Mouse (Mus musculus) midbrain, embryonic 14.5 days (tissue): ENCODE results near the gene Fxr2. TPM values are rescaled to one million over a fixed set of nuclear protein-coding genes. Genes with fewer than 3 reads are reported as not detected.

ENCODE experiments used
- ATAC-seq: fragments of 200-750 bp; cut with Nextera tagmentation; 2 replicates; pipeline ENCODE4 v1.8.0; 2017; ENCODE audit warnings: moderate number of reproducible peaks, moderate library complexity; ENCODE audit not compliant: low FRiP score, low TSS enrichment
- DNase-seq: peaks from one replicate; pipeline ENCODE4 v3.0.0-alpha.2; 2015
- H3K27ac ChIP-seq: fragments of 300-500 bp; sonication (generic); replicated peaks from 2 replicates; pipeline ENCODE4 v1.5.1; 2014; ENCODE audit warnings: mild to moderate bottlenecking, low read depth, low read length, moderate library complexity
- H3K27me3 ChIP-seq: fragments of 300-500 bp; sonication (generic); 2 replicates; pipeline ENCODE4 v1.6.1; 2014; ENCODE audit warnings: low read length, control low read depth, mixed read lengths; ENCODE audit not compliant: control insufficient read depth, insufficient read depth
- H3K36me3 ChIP-seq: fragments of 300-500 bp; sonication (generic); 2 replicates; pipeline ENCODE4 v1.6.1; 2014; ENCODE audit warnings: low read length, control low read depth; ENCODE audit not compliant: control insufficient read depth, insufficient read depth
- H3K4me1 ChIP-seq: fragments of 300-500 bp; sonication (generic); 2 replicates; pipeline ENCODE4 v1.6.1; 2014; ENCODE audit warnings: mild to moderate bottlenecking, antibody characterized with exemption, low read length, control low read depth; ENCODE audit not compliant: control insufficient read depth, insufficient read depth
- H3K4me2 ChIP-seq: fragments of 300-500 bp; sonication (generic); 2 replicates; pipeline ENCODE4 v1.6.1; 2014; ENCODE audit warnings: mild to moderate bottlenecking, low read length, moderate library complexity
- H3K4me3 ChIP-seq: fragments of 300-500 bp; sonication (generic); replicated peaks from 2 replicates; pipeline ENCODE4 v1.5.1; 2014; ENCODE audit warnings: low read depth, low read length
- H3K9ac ChIP-seq: fragments of 300-500 bp; sonication (generic); replicated peaks from 2 replicates; pipeline ENCODE4 v1.6.1; 2014; ENCODE audit warnings: mild to moderate bottlenecking, low read length, moderate library complexity
- H3K9me3 ChIP-seq: fragments of 300-500 bp; sonication (generic); 2 replicates; pipeline ENCODE4 v1.6.1; 2016; ENCODE audit warnings: low read length, control low read depth, mixed read lengths; ENCODE audit not compliant: control insufficient read depth
- WGBS: fragments of 180-500 bp; shearing (Covaris S2); extraction: QIAGEN DNeasy Blood & Tissue Kit; methylation state at CpG from one replicate; pipeline ENCODE4 v1.1.7; 2014; 5-methylcytosine and 5-hydroxymethylcytosine counted together
- polyA plus RNA-seq: library from polyadenylated mRNA; unstranded; fragments of >200 nt; fragmentation: Nextera tagmentation; extraction: Ambion mirVana; gene quantifications from 2 replicates; pipeline ENCODE4 v1.2.1, GENCODE M21; 2014

Fxr2 gene
- polyA plus RNA-seq, 1 experiment from 2014 or later: 35.9 TPM

GRCm38 (mm10) chr11:69592799-69593198 lies 40.0 kb upstream of the Fxr2 start:
- WGBS: 93% methylated on average over 4 of the region's 4 CpGs
- Histone ChIP-seq H3K4me2 (no peak overlapping the region), H3K9ac (no peak overlapping the region), H3K9me3 (no peaks in the 10 kb centered on the region), H3K27me3 (no peaks in the 10 kb centered on the region), H3K36me3 (peaks cover 42% of the 10 kb centered on the region), H3K27ac (no peak overlapping the region), H3K4me1 (no peaks in the 10 kb centered on the region), H3K4me3 (no peak overlapping the region)
- no peak for ATAC-seq
- DNase-seq: no peak

- no peak overlapping the region for H3K4me2 ChIP-seq
Measured at GRCm38 (mm10) chr11:69594853-69595252, 37.9 kb upstream of the Fxr2 start.

GRCm38 (mm10) chr11:69599436-69599835 lies 33.4 kb upstream of the Fxr2 start:
- Histone ChIP-seq H3K9ac (no peak overlapping the region; the same call in 1 of the 2 replicates), H3K27ac (0 out of 2 replicates have a peak overlapping the region, but pooled peaks have one; percentile 37)

More at GRCm38 (mm10) chr11:69594853-69595252, 37.9 kb upstream of the Fxr2 start:
- H3K36me3 ChIP-seq: peaks cover 24% of the 10 kb centered on the region
- H3K4me3 ChIP-seq: no peak overlapping the region
- no peaks in the 10 kb centered on the region for H3K9me3 ChIP-seq
- no peak overlapping the region for H3K27ac ChIP-seq
- no peaks in the 10 kb centered on the region for H3K4me1 ChIP-seq
- H3K9ac ChIP-seq: no peak overlapping the region
- no peaks in the 10 kb centered on the region for H3K27me3 ChIP-seq
- ATAC-seq: no peak
- DNase-seq: no peak
- WGBS: 98% methylated on average over 6 of the region's 6 CpGs

GRCm38 (mm10) chr11:69600098-69600497 lies 32.7 kb upstream of the Fxr2 start:
- peaks cover 17% of the 10 kb centered on the region for H3K36me3 ChIP-seq
- H3K9me3 ChIP-seq: no peaks in the 10 kb centered on the region
- H3K9ac ChIP-seq: no peak overlapping the region
- DNase-seq (peak; percentile 69), ATAC-seq (no peak)
- peaks cover 25% of the 10 kb centered on the region for H3K4me1 ChIP-seq
- 0 out of 2 replicates have a peak overlapping the region, but pooled peaks have one; percentile 22 for H3K27ac ChIP-seq
- H3K4me2 ChIP-seq: no peak overlapping the region
- WGBS: 9% methylated on average over 6 of the region's 6 CpGs
- no peak overlapping the region for H3K4me3 ChIP-seq
- no peaks in the 10 kb centered on the region for H3K27me3 ChIP-seq

More at GRCm38 (mm10) chr11:69599436-69599835, 33.4 kb upstream of the Fxr2 start:
- no peak overlapping the region for H3K4me2 ChIP-seq
- DNase-seq: no peak
- no peak overlapping the region for H3K4me3 ChIP-seq
- WGBS: 9% methylated on average over 9 of the region's 9 CpGs
- H3K4me1 ChIP-seq: peaks cover 20% of the 10 kb centered on the region
- H3K27me3 ChIP-seq: no peaks in the 10 kb centered on the region
- ATAC-seq: no peak
- peaks cover 20% of the 10 kb centered on the region for H3K36me3 ChIP-seq
- H3K9me3 ChIP-seq: no peaks in the 10 kb centered on the region

- Histone ChIP-seq H3K36me3 (peaks cover 17% of the 10 kb centered on the region), H3K9me3 (no peaks in the 10 kb centered on the region), H3K4me1 (peaks cover 30% of the 10 kb centered on the region), H3K27ac (no peak overlapping the region), H3K27me3 (no peaks in the 10 kb centered on the region), H3K4me2 (no peak overlapping the region), H3K9ac (no peak overlapping the region), H3K4me3 (no peak overlapping the region)
- no peak for DNase-seq
- ATAC-seq: no peak
- WGBS: 88% methylated on average over 3 of the region's 3 CpGs
Measured at GRCm38 (mm10) chr11:69601768-69602167, 31.0 kb upstream of the Fxr2 start.

- Histone ChIP-seq H3K4me1 (peaks cover 30% of the 10 kb centered on the region), H3K4me2 (peak overlapping the region; percentile 98), H3K9ac (no peak overlapping the region), H3K4me3 (0 out of 2 replicates have a peak overlapping the region, but pooled peaks have one; percentile 3), H3K9me3 (no peaks in the 10 kb centered on the region), H3K36me3 (peaks cover 17% of the 10 kb centered on the region), H3K27ac (no peak overlapping the region), H3K27me3 (no peaks in the 10 kb centered on the region)
- WGBS: 87% methylated on average over 8 of the region's 8 CpGs
- DNase-seq (no peak), ATAC-seq (no peak)
Measured at GRCm38 (mm10) chr11:69603516-69603915, 29.3 kb upstream of the Fxr2 start.

GRCm38 (mm10) chr11:69604347-69604746 lies 28.4 kb upstream of the Fxr2 start:
- H3K9ac ChIP-seq: peak overlapping the region; percentile 80
- H3K27me3 ChIP-seq: no peaks in the 10 kb centered on the region
- ATAC-seq: peak; percentile 43; the same call in 1 of the 2 replicates
- H3K9me3 ChIP-seq: no peaks in the 10 kb centered on the region
- peak overlapping the region; percentile 75 for H3K27ac ChIP-seq
- H3K4me1 ChIP-seq: peaks cover 30% of the 10 kb centered on the region
- peak; percentile 23 for DNase-seq
- 45% methylated on average over 3 of the region's 3 CpGs for WGBS
- peak overlapping the region; percentile 98 for H3K4me2 ChIP-seq
- H3K4me3 ChIP-seq: peak overlapping the region; percentile 74
- peaks cover 14% of the 10 kb centered on the region; the same call in 1 of the 2 replicates for H3K36me3 ChIP-seq

- peak overlapping the region; percentile 75 for H3K27ac ChIP-seq
- H3K27me3 ChIP-seq: no peaks in the 10 kb centered on the region
- H3K4me3 ChIP-seq: peak overlapping the region; percentile 74
- ATAC-seq (peak; percentile 57), DNase-seq (peak; percentile 74)
- H3K4me1 ChIP-seq: peaks cover 29% of the 10 kb centered on the region
- WGBS: under 1% methylated on average over 67 of the region's 73 CpGs
- peaks cover 14% of the 10 kb centered on the region; the same call in 1 of the 2 replicates for H3K36me3 ChIP-seq
- peak overlapping the region; percentile 80 for H3K9ac ChIP-seq
- H3K4me2 ChIP-seq: peak overlapping the region; percentile 98
- no peaks in the 10 kb centered on the region for H3K9me3 ChIP-seq
Measured at GRCm38 (mm10) chr11:69604795-69605664, 27.8 kb upstream of the Fxr2 start.
